Mouse (Mus musculus) thymus, postnatal 0 days (tissue): ENCODE results near the gene Fbxo45. TPM values are rescaled to one million over a fixed set of nuclear protein-coding genes. Genes with fewer than 3 reads are reported as not detected.
"Not testable (repeated sequence)": the region's sequence is repeated elsewhere in the genome, so short reads cannot be mapped to it uniquely, and the experiment has no call there.

ENCODE experiments used
- DNase-seq: peaks from one replicate; pipeline ENCODE4 v3.0.0-alpha.2; 2015; ENCODE audit warnings: low spot score
- polyA plus RNA-seq: library from polyadenylated mRNA; unstranded; fragments of >200 nt; fragmentation: Nextera tagmentation; extraction: Ambion mirVana; gene quantifications from 2 replicates; pipeline ENCODE4 v1.2.1, GENCODE M21; 2015

Fbxo45 gene
- polyA plus RNA-seq = 8.8 and 11.9 TPM in 2 replicates

DNA sequence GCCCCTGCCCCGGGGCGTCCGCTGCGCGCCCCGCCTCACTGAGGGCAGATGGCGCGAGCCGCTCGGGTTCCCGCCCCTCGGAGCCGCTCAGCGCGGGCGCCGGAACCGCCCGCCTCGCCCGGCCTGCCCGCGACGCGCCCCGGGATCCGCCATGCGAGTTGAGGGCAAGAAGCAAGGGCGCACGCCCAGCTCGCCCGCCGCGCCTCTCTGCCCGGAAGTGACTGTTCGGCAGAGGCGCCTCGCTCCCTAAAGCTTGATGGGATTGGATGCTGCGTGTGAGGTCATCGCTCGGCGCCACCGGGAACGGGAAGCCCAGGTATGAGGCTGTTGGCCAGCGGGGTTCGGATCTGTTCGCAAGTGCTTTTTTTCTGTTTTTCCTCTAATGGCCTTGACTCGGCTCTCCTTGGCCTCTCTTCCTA is at the start of gene Fbxo45, which contains the start of gene Wdr53:
TSS of gene Fbxo45 (minus strand) at position 207 of the 419 bp plus-strand sequence.
TSS of gene Wdr53 (plus strand) at position 276 of the 419 bp plus-strand sequence.
- peak; percentile 95 for DNase-seq

DNA sequence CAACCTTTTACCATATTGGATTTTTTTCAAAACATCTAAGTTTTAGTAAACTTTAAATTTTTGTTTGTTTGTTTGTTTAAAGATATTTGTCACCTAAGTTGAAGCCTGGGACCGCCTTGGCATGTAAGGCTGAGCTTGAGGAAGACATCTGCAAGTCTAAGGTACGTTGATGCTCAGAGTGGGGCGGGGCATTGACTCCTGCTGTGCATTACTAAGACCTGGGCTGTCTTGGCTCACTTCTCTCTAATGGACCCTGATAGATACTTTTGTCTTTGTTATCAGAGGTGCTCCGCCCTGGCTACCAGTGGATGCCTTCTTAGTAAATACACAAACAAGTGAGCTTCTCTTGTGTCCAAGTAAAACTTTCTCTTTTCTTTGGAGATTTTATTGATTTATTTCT is 44.9 kb upstream of the Fbxo45 start:
- DNase-seq = no peak

DNA sequence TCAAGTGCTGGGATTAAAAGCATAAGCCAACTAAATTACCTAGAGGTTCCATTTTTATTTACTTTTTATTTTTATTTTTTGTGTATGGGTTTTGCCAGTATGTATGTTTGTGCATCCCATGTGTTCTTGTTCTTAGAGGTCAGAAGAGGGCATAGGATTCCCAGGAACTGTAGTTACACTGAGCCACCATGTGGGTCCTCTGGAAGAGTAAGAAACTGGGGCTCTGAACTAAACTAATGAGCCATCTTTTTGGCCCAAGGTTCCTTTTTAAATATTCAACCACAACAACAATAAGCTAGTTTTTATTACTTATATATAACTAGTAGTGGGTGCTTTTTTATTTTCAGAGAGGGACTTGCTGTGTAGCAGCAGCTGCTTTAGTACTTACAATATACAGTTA is 35.6 kb upstream of the Fbxo45 start:
- no peak for DNase-seq

DNA sequence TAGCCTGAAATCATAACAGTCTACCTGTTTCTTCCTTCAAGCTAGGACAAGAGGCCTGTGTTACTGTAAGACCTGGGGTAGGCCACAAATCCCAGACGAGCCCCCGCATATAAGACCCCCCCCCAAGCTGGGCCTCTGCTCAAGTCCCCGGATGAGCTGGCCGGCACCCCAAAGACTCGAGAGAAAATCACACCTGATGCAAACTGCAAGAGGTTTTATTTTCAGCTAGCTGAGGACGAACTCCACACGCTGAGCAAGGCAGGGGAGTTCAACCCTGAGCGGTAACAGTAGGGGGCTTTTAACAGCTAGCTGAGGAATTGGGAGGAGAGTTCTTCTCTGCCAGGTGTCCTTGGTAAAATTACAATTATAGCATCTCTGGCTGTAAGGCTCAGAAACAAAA is 33.3 kb upstream of the Fbxo45 start:
- DNase-seq = no peak

DNA sequence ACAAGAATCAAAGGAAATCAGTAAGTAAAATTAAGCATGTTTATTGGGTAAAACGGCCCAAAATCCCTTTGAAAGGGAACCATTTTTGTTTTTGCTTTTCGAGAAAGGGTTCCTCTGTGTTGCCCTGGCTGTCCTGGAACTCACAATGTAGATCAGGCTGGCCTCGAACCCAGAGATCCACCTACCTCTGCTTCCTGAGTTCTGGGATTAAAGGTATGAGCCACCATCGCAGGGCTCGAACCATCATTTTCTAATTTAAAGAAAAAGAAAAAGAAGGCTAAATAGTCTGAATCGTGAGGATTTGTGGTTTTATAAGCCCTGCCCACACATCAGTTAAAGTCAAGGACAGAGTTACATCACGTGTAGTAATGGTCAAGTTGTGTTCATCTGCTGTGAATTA is 31.4 kb upstream of the Fbxo45 start:
- no peak for DNase-seq

DNA sequence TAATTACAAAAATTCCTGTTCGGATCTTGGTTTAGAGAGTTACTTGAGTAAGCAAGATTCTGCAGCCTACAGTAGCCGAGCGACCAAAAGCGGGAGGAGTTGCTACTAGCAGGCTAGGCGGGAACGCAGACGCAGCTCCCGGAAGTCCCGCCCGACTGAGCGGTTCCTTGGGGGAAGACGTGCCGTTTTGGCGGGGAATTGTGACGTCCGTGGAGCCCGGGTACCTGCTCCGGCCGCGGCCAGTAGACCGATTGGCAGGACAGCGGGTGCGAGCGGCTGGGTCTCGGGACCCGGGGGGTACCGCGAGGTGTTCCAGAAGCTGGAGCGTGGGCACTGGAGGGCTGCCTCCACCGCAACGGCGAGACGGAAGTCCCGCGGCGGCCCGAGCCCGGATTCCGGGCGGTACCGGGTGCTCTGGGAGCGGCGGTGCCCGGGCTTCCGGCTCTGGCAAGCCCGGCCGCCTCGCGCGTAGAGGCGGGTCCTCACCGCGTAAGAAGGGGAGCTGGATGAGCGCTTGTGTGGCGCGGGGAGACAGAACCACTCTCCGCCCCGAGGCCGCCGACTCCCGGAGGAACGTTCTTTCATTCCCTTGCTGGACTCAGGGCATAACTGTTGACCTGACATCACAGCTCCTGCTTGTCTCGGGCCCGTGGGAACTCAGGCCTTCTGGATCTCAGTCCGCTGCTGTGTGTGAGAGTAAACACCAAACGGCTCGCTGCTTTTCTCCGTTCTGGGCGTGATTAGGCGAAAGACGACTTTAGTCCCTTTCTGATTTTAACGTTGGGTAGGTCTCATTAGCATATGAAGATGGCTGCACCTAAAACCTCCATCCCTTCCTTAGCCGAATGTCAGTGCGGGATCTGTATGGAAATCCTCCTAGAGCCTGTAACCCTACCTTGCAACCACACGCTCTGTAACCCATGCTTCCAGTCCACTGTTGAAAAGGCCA is 30.6 kb upstream of the Fbxo45 start, which contains the start of gene Rnf168:
TSS of gene Rnf168 (plus strand) at position 152 of the 949 bp plus-strand sequence.
- DNase-seq = peak; percentile 84

DNA sequence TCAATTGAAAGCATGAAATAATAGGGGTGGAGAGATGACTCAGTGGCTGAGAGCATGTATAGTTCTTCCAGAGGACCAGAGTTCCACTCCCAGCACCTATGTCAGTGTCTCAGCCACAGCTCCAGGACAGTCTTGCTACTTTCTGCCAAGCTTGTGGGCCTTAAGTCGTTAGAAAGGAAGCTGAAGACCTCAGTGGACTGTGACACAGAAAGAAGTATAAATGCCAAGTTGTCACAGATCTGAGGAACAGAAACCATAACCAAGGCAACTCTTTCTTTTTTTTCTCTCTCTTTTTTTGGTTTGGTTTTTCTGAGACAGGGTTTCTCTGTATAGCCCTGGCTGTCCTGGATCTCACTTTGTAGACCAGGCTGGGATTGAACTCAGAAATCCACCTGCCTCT is 28.9 kb upstream of the Fbxo45 start:
- DNase-seq = no peak

DNA sequence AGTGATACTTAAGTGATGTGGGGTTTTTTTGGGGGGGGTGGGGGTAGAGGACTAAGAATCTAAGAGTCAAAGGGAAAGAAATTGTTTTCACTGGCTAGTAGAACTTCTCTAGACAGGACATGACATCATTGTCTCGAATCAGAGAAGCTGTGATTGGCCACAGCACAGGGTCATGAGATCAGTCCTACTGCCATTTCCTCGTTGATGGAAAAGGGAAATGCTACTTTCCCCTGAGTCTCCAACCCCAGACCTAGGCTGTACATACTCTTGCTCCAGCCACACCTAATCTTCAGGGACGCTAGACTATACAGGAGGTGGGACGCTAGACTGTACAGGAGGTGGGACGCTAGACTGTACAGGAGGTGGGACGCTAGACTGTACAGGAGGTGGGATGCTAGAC is 28.1 kb upstream of the Fbxo45 start:
- no peak for DNase-seq

DNA sequence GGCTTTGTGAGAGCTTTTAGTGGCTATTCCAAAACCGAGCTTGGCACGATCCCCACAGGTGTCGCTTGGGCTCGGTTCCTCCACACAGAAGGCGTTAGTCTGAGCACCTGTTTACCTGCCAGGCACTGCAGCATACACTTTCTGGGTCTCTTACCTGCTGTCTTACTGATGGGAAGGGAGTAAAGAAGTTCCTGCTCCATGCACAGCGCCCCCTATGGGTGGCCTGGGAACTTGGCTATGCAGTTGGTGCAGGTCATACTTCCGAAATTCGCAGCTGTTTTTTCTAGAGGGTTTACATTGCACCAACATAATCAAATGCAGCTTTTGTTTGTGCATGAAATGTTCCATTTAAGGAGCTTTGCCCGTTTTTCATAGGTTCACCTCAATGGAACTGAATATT is 26.4 kb upstream of the Fbxo45 start:
- DNase-seq = peak; percentile 35

DNA sequence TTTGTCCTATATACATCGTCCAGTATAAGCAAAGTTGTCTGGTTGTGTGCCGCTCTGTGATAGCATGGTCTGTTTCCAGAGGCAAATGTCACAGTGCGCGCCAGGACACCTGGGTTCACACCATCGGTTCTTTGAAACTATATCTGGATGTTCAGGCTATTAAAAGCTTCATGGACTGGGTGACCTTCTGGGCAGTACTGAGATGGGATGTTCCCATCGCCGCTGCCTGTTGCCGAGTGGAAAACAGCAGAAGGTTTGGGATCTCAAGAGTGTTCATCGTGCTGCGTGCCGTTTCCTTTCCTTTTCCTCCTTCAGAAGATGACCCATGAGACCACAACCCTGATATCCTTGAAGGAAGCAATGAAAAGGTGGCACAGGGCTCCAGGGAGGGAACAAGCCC is 24.3 kb upstream of the Fbxo45 start, which contains the start of gene Smco1:
TSS of gene Smco1 (plus strand) at position 178 of the 400 bp plus-strand sequence.
- DNase-seq = no peak

DNA sequence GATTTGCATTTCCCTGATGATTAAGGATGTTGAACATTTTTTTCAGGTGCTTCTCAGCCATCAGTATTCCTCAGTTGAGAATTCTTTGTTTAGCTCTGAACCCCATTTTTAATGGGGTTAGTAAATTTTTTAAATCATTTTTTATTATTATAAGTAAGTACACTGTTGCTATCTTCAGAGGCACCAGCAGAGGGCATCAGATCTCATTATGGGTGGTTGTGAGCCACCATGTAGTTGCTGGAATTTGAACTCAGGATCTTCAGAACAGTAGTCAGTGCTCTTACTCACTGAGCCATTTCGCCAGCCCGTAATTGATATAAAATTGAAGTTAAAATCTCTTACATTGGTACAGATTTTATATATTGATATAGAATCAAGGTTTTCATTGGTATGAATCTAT is 17.3 kb upstream of the Fbxo45 start:
- DNase-seq = peak; percentile 39

DNA sequence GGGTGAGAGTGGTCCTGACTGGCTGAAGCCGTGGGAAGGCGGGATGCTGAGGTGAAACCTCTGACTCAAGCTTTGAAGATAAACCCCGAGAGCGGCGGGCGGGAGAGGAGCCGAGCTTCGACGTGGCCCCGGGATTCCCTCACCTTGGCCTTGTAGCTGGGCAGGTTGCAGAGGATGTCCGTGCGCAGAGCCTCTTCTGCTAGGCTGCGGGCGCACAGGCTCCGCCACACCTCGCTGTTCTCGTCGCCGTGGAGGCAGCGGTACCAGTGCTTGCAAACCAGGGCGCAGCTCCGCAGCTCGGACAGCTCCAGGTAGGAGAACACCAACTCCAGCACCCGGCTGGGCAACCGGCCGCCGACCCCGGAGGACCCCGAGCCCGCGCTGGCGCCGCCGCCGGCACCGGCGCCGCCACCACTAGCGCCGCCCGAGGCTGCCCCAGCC is 587 bp downstream of the Fbxo45 start:
- DNase-seq = peak; percentile 37

DNA sequence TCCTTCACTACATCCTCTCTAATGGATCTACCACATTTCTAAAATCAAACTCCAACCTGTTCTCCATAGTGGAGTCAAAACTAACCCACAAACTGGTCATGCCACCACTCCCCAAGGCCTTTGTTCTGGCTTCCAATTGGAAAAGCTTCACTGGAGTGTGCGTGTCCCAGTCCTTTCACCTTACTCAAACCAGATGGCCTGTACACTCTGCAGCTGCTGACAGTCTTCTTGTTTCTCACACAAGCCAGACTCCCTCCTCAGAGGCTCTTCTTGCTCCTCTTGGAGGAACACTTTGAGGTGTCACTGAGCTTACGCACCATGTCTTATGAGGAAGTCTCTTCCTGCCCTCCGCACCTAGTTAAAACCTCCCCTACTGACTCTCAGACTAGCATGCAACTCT is 3.1 kb downstream of the Fbxo45 start:
- no peak for DNase-seq

DNA sequence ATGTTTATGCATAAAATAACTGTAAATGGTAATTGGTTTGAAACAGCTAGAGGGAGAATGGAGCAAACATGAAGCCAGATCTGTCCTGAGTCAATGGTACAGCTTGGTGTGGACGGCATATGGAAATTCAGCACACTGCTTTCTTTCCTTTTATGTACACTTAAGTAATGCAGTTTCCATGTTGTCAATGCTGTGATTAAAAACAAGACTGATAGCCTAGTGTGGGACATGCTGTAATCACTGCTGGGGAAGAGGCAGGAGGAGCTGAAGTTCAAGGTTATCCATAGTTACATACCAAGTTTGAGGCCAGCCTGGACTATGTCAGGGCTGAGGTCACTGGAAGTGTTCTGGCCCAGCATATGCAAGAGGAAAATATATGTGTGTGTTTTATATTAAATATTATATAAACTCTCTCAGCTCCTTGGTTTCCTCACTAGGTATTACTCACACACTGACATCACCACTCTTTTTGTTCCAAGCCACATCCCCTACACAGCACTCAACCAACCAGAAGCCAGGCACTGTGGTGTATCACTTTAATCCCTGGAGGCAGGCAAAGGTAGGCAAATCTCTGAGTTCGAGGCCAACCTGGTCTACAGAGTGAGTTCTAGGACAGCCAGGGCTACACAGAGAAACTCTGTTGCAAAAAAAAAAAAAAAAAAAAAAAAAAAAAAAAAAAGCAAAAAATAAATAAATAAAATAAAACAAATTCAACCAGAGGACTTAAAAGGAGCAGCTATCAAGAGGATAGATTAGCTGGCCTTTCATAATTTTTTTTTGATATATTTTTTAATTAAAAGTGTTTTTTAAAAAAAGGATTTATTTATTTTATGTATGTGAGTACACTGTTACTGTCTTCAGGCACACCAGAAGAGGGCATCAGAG is 7.3 kb downstream of the Fbxo45 start:
- DNase-seq = no peak

DNA sequence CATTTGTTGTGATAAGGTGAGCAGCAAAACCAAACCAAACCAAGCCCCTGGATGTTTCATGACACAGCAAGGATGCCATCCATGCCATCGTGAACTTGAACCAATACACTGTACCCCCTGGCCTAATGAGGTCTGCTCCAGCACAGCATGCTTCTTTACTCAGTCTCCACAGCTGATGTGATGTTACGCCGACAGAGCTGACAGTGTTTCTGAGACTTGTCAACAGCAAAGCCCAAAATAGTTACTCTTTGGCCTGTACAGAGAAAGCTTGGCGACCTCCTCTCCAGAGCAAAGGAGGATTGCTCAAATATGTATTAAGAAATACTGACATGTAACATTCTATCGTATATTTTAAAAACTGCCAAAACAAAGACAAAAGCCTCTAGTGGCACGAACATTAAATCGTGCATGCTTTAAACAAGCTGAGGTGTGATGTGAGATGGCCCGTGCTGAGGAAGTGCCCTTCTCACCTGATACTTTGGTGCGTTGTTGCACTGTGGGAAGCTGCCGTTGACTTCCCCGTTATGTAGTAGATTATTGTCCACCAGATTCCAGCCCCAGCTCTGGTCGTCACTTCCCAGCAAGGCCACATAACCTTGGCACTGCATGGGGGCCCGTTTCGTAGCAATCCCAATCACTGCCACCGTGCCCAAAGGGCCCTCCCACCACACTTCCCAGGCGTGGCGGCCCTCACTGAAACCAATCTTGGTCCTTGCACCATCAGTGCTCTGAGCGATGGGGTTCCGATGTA is 8.9 kb downstream of the Fbxo45 start:
- DNase-seq = no peak

DNA sequence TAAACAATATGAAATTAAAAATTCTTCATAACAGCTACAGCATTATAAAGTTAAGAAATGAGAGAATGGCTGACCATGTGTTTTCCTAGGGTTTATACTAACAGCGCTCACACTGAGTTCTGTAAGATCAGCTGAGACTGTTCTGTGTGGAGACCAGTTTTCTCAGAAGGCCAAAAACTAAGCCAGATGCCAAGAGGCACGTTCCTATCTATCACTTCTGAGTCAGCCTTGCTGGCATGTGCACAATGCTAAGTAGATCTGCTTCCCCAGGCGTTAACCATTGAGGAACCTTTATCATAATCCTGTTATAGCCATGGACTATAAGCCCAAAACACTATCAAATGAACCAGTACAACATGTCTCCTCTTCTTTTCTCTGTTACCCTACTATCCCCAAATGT is 14.9 kb downstream of the Fbxo45 start:
- not testable (repeated sequence) for DNase-seq

DNA sequence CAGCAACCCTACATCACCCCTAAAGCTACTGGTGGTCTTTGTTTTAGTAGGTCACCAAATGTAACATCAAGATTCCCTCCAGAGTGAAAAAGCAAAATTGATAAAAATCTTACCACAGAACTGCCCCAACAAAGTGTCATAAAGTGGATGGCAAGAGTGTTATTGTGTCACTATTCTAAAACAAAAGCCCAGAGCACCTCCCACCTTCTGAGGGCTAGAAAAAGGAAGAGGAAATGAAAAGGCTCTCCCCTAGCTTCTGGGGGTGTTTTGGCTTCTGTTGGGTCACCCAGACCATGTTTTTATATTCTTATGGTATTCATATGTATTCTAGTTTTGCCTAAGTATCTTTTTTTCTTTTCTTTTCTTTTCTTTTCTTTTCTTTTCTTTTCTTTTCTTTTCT is 24.6 kb downstream of the Fbxo45 start:
- no peak for DNase-seq

DNA sequence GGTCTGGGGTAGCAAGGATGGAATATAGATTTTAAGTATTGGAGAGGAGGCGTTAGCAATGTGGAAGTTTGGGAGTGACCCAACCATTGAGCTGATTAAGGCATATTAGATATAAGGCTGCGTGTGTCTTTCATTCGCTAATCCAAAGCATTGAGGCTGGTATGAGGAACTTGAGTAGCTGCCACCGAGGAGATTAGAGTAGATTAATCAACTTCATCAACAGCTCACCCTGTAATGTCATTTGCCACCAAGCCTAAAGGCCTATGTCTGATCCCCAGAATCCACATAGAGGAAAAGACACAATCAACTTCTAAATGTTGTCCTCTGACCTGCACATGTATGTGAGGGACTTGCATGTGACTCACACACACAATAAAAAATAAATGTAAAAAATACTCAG is 25.2 kb downstream of the Fbxo45 start:
- DNase-seq = no peak

DNA sequence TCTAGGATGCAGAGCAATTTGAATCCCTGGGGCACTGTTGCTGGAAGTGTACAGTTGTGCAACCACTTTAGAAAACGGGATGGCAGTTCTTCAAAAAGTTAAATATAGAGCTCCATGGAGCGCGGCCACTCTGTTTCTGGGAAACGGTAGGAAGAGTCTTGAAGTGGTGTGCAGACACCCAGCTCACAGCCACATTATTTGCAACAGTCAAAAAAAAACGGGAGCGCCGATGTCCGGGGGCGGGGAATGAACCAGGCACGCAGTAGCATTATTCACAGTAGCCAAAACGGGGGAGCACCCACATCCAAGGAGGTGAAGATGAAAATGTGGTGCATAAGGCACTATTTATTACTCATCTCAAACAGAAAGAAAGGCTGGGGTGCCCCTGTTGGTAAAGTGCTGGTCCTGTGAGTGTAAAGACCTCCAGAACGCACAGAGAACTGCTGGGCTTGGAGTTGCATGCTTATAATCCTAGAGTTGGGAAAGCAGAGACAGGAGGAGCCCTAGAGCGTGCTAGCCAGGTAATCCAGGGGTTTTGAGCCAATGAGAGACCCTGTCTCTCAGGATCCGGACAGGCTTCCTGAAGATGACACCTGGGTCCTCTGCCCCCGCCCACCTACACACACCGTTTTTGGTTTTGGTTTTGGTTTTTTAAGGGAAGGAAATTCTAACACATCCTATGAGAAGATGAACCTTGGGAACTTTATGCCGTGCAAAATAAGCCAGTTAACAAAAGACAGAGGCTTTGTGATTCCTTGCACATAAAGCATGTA is 32.0 kb downstream of the Fbxo45 start:
- no peak for DNase-seq

DNA sequence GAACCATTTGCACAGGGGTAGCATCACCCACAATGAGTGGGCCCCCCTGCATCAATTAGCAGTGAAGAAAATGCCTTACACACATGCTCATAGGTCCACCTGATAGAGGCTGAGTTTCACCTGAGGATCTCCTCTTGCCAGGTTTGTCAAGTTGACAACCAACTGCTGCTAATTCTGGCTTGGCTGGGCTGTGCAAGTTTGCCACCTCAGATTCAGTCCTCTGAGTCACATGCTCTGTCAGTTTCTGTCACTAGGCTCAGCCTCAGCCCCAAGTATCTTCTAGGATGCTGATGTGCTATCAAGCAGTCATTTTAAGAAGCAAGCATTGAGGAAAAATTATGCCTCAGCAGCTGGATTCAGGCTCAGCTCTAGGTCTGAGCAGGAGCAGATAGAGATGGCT is 32.8 kb downstream of the Fbxo45 start:
- no peak for DNase-seq
